Mouse (Mus musculus) heart, postnatal 0 days (tissue): Measurements from ENCODE around the gene Borcs6.

Source experiments
- CTCF ChIP-seq: IDR thresholded peaks from 2 replicates; pipeline ENCODE4 v1.5.1; 2016; ENCODE audit warnings: antibody characterized with exemption, control low read depth, low read depth
- EP300 ChIP-seq: IDR thresholded peaks from 2 replicates; pipeline ENCODE4 v1.6.1; 2016; ENCODE audit warnings: antibody characterized with exemption, low read depth

- TF ChIP-seq CTCF, result no peak
- no peak for TF ChIP-seq EP300
These were observed 5.9 kb downstream of the Borcs6 start for GRCm38 (mm10) chr11:69065394-69065925.
